Mouse (Mus musculus) limb, embryonic 11.5 days (tissue): ENCODE data around the gene Hoxb1. TPM values are rescaled to one million over a fixed set of nuclear protein-coding genes. Genes with fewer than 3 reads are reported as not detected.

Source experiments
- ATAC-seq: fragments of 200-750 bp; cut with Nextera tagmentation; 2 replicates; pipeline ENCODE4 v1.8.0; 2017; ENCODE audit warnings: low read depth; ENCODE audit not compliant: insufficient number of reproducible peaks, low FRiP score, low TSS enrichment
- DNase-seq: peaks from one replicate; pipeline ENCODE4 v3.0.0-alpha.2; 2015; ENCODE audit warnings: low spot score
- H3K27ac ChIP-seq: fragments of 300-500 bp; sonication (generic); replicated peaks from 2 replicates; pipeline ENCODE4 v1.5.1; 2014; ENCODE audit warnings: low read depth, mild to moderate bottlenecking, low read length
- H3K27me3 ChIP-seq: fragments of 300-500 bp; sonication (generic); 2 replicates; pipeline ENCODE4 v1.6.1; 2014; ENCODE audit warnings: mild to moderate bottlenecking, low read length, mixed read lengths; ENCODE audit not compliant: control insufficient read depth, insufficient read depth
- H3K36me3 ChIP-seq: fragments of 300-500 bp; sonication (generic); 2 replicates; pipeline ENCODE4 v1.6.1; 2014; ENCODE audit warnings: mild to moderate bottlenecking, low read length, moderate library complexity, mixed read lengths; ENCODE audit not compliant: control insufficient read depth, insufficient read depth
- H3K4me1 ChIP-seq: fragments of 300-500 bp; sonication (generic); 2 replicates; pipeline ENCODE4 v1.6.1; 2014; ENCODE audit warnings: low read length, mixed read lengths; ENCODE audit not compliant: control insufficient read depth, insufficient read depth
- H3K4me2 ChIP-seq: fragments of 300-500 bp; sonication (generic); 2 replicates; pipeline ENCODE4 v1.6.1; 2014; ENCODE audit warnings: low read depth, mild to moderate bottlenecking, moderate library complexity; ENCODE audit not compliant: severe bottlenecking
- H3K4me3 ChIP-seq: fragments of 300-500 bp; sonication (generic); 2 replicates; pipeline ENCODE4 v1.5.1; 2014; ENCODE audit warnings: low read depth, low read length
- H3K9ac ChIP-seq: fragments of 300-500 bp; sonication (generic); 2 replicates; pipeline ENCODE4 v1.6.1; 2014; ENCODE audit warnings: mild to moderate bottlenecking, low read length
- H3K9me3 ChIP-seq: fragments of 300-500 bp; sonication (generic); 2 replicates; pipeline ENCODE4 v1.6.1; 2016; ENCODE audit warnings: low read length; ENCODE audit not compliant: control insufficient read depth
- WGBS: fragments of 180-500 bp; shearing (Covaris S2); extraction: QIAGEN DNeasy Blood & Tissue Kit; methylation state at CpG from one replicate; pipeline ENCODE4 v1.1.7; 2014; 5-methylcytosine and 5-hydroxymethylcytosine counted together
- polyA plus RNA-seq: library from polyadenylated mRNA; unstranded; fragments of >200 nt; fragmentation: Nextera tagmentation; extraction: Ambion mirVana; gene quantifications from 2 replicates; pipeline ENCODE4 v1.2.1, GENCODE M21; 2014

Hoxb1 gene
- polyA plus RNA-seq, 1 experiment from 2014 or later = not detected

GRCm38 (mm10) chr11:96338957-96339855, 26.3 kb upstream of the Hoxb1 start:
- Histone ChIP-seq H3K4me2 (no peak overlapping the region), H3K27me3 (peaks cover 95% of the 10 kb centered on the region), H3K27ac (no peak overlapping the region), H3K4me1 (peaks cover 15% of the 10 kb centered on the region), H3K9me3 (no peaks in the 10 kb centered on the region), H3K4me3 (no peak overlapping the region), H3K36me3 (no peaks in the 10 kb centered on the region), H3K9ac (no peak overlapping the region)
- WGBS = 29% methylated on average over 7 of the region's 7 CpGs
- no peak for ATAC-seq
- DNase-seq = peak; percentile 26

- Histone ChIP-seq H3K4me3 (peak overlapping the region; percentile 22), H3K27me3 (peaks cover 95% of the 10 kb centered on the region), H3K4me2 (peak overlapping the region; percentile 58), H3K27ac (peak overlapping the region; percentile 59; the same call in 1 of the 2 replicates), H3K36me3 (no peaks in the 10 kb centered on the region), H3K9me3 (no peaks in the 10 kb centered on the region), H3K9ac (peak overlapping the region; percentile 30; the same call in 1 of the 2 replicates), H3K4me1 (peaks cover 30% of the 10 kb centered on the region)
- 1% methylated on average over 36 of the region's 36 CpGs for WGBS
- peak; percentile 73 for DNase-seq
- peak; percentile 55; the same call in 1 of the 2 replicates for ATAC-seq
Observed at GRCm38 (mm10) chr11:96340698-96341365, 24.7 kb upstream of the Hoxb1 start.

- peak overlapping the region; percentile 52 for H3K9ac ChIP-seq
- H3K4me2 ChIP-seq = peak overlapping the region; percentile 58
- H3K4me1 ChIP-seq = peaks cover 36% of the 10 kb centered on the region
- DNase-seq (peak; percentile 72), ATAC-seq (no peak)
- H3K27me3 ChIP-seq = peaks cover 95% of the 10 kb centered on the region
- WGBS = 1% methylated on average over 40 of the region's 40 CpGs
- peak overlapping the region; percentile 45; the same call in 1 of the 2 replicates for H3K27ac ChIP-seq
- H3K36me3 ChIP-seq = no peaks in the 10 kb centered on the region
- H3K4me3 ChIP-seq = peak overlapping the region; percentile 24
- H3K9me3 ChIP-seq = no peaks in the 10 kb centered on the region
Observed at GRCm38 (mm10) chr11:96341701-96342575, 23.6 kb upstream of the Hoxb1 start.

DNA sequence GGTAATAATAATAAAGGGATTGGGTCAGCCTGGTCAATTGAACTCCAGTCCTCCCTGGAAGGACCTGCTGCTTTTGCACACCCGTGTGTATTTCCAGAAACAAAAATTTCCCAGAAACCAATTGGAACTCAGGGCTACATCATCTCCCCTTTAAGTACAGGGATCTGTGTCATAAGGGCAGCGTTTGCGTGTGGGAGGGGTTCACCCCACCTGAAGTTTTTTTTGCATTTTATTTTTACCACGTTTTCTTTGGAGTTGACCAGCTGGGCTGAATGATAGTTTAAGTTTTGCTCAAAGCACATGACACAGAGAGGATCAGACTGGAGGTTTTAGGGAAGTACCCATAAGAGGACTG, 23.0 kb upstream of the Hoxb1 start:
- no peak overlapping the region for H3K4me3 ChIP-seq
- no peak overlapping the region for H3K27ac ChIP-seq
- 6% methylated on average over 4 of the region's 4 CpGs for WGBS

DNA sequence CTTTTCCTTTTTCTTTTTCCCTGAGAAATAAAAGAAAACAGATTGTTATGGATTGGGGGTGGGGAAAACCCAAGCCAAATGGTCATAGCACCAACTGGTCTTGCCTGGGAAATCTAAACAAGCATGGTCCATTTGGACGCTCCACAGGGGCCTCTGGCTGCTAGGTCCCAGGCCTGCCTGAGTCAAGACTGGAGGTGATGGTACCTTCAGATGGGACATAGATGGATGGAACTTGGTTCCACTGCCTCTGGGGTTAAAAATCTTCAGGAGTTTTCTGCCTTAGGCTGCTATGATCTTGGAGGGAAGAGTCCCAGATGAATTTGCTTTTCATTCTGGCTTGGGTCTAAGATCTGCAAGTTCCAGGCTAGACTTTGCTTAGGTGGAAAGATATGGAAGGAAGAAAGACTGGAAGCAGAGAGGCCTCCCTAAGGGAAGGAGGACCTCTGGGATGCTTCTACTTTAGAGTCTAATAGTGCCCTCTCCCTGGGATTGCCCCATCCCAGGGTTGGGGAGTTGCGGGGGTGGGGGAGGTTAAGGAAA, 22.3 kb upstream of the Hoxb1 start:
- H3K9ac ChIP-seq = no peak overlapping the region
- H3K4me2 ChIP-seq = no peak overlapping the region
- DNase-seq (peak; percentile 35), ATAC-seq (no peak)
- no peak overlapping the region for H3K27ac ChIP-seq
- 31% methylated on average over 2 of the region's 2 CpGs for WGBS
- H3K4me1 ChIP-seq = peaks cover 41% of the 10 kb centered on the region
- H3K27me3 ChIP-seq = peaks cover 92% of the 10 kb centered on the region
- H3K36me3 ChIP-seq = no peaks in the 10 kb centered on the region
- no peaks in the 10 kb centered on the region for H3K9me3 ChIP-seq
- no peak overlapping the region for H3K4me3 ChIP-seq

More for the DNA sequence above, 23.0 kb upstream of the Hoxb1 start:
- no peak overlapping the region for H3K9ac ChIP-seq
- no peaks in the 10 kb centered on the region for H3K36me3 ChIP-seq
- H3K9me3 ChIP-seq = no peaks in the 10 kb centered on the region
- H3K27me3 ChIP-seq = peaks cover 93% of the 10 kb centered on the region
- ATAC-seq = no peak
- no peak overlapping the region for H3K4me2 ChIP-seq
- DNase-seq = peak; percentile 41
- H3K4me1 ChIP-seq = peaks cover 36% of the 10 kb centered on the region

GRCm38 (mm10) chr11:96344061-96344877, 21.3 kb upstream of the Hoxb1 start:
- H3K4me2 ChIP-seq = peak overlapping the region; percentile 22; the same call in 1 of the 2 replicates
- DNase-seq = peak; percentile 64
- 0 out of 2 replicates have a peak overlapping the region, but pooled peaks have one; percentile 4 for H3K27ac ChIP-seq

GRCm38 (mm10) chr11:96344878-96345159, 20.7 kb upstream of the Hoxb1 start:
- DNase-seq (no peak), ATAC-seq (no peak)
- H3K27me3 ChIP-seq = peaks cover 87% of the 10 kb centered on the region
- H3K4me1 ChIP-seq = peaks cover 43% of the 10 kb centered on the region
- no peaks in the 10 kb centered on the region for H3K9me3 ChIP-seq
- H3K27ac ChIP-seq = no peak overlapping the region
- WGBS = 4% methylated on average over 6 of the region's 6 CpGs
- H3K36me3 ChIP-seq = no peaks in the 10 kb centered on the region
- peak overlapping the region; percentile 56; the same call in 1 of the 2 replicates for H3K4me2 ChIP-seq
- H3K4me3 ChIP-seq = no peak overlapping the region
- H3K9ac ChIP-seq = no peak overlapping the region

More at GRCm38 (mm10) chr11:96344061-96344877, 21.3 kb upstream of the Hoxb1 start:
- 4% methylated on average over 39 of the region's 40 CpGs for WGBS
- H3K27me3 ChIP-seq = peaks cover 89% of the 10 kb centered on the region
- peaks cover 43% of the 10 kb centered on the region for H3K4me1 ChIP-seq
- ATAC-seq = peak; percentile 32; the same call in 1 of the 2 replicates
- H3K36me3 ChIP-seq = no peaks in the 10 kb centered on the region
- peak overlapping the region; percentile 17; the same call in 1 of the 2 replicates for H3K9ac ChIP-seq
- no peak overlapping the region for H3K4me3 ChIP-seq
- no peaks in the 10 kb centered on the region for H3K9me3 ChIP-seq
